In the genomic region with DNA sequence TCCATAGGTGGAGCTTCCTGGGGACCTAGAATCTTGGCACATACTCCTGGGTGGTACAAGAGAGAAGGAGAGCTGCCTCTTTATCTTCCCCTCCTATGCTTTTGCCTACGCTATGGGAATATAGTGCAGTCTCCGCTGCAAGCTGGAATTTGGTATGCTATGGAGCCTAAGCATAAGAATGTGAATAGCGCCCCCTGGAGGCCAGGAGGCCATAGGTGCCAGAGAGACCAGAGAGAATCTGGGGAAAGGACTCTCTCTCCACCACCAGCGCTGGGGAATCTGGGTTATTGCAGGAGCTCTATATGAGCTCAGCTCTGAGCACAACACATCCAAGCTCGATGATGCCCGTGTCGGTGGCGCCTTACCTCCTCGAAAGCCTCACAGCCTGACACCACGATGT, we compare ENCODE assay signal across 15 mouse cellular contexts. TPM values are rescaled to one million over a fixed set of nuclear protein-coding genes. Genes with fewer than 3 reads are reported as not detected.
DNase-seq lines count a peak whose midpoint lies in the region; ATAC-seq and TF ChIP-seq lines count a peak whose summit lies in the region.
"Had no signal": no experiment of that assay in that cellular context is flagged by ENCODE, and none has a peak within 500 bp of the region (broad histone marks: within the 10 kb centered on the region; RNA-seq: fewer than 3 reads in every experiment).

No protein-coding gene starts in this region.

- no peak overlapping the region for H3K27ac ChIP-seq in kidney, postnatal 0 days
- no peak overlapping the region for H3K27ac ChIP-seq in ES-E14 (ENCODE audit: insufficient read depth, low read depth, low read length, poor library complexity, severe bottlenecking)
- no peak overlapping the region for H3K27ac ChIP-seq in liver, embryonic 13.5 days
- H3K27ac ChIP-seq: forebrain, embryonic 12.5 days; hindbrain, embryonic 13.5 days; macrophage; neural tube, embryonic 15.5 days had no signal

- no peak overlapping the region for H3K4me3 ChIP-seq in kidney, postnatal 0 days (replicated peaks; ENCODE audit: low read depth, low read length)
- no peak overlapping the region for H3K4me3 ChIP-seq in ES-E14 (ENCODE audit: insufficient read depth in 1 of 2, low read depth in 1 of 2, low read length in 2 of 2, poor library complexity in 1 of 2, severe bottlenecking in 1 of 2)
- H3K4me3 ChIP-seq in liver, embryonic 13.5 days (replicated peaks): no peak overlapping the region
- H3K4me3 ChIP-seq: forebrain, embryonic 12.5 days; hindbrain, embryonic 13.5 days; neural tube, embryonic 15.5 days had no signal

- WGBS in kidney, postnatal 0 days: 84% methylated on average over 10 of the region's 10 CpGs
- WGBS in liver, embryonic 13.5 days (ENCODE audit: insufficient replicate concordance): 79% methylated on average over 10 of the region's 10 CpGs

- intact Hi-C loops in left cerebral cortex, postnatal 25 days (cut with DNase I): no loop called here

- H3K9me3 ChIP-seq in kidney, postnatal 0 days (replicated peaks; ENCODE audit: low read length): no peaks in the 10 kb centered on the region
- H3K9me3 ChIP-seq in ES-E14 (ENCODE audit: control insufficient read depth, insufficient read depth, low read depth, low read length): no peaks in the 10 kb centered on the region
- H3K9me3 ChIP-seq in liver, embryonic 13.5 days (replicated peaks): no peaks in the 10 kb centered on the region
- H3K9me3 ChIP-seq: forebrain, embryonic 12.5 days; hindbrain, embryonic 13.5 days; neural tube, embryonic 15.5 days had no signal

- no peak for ATAC-seq in kidney, postnatal 0 days (replicated peaks; ENCODE audit: low FRiP score, low read depth)
- peak; percentile 26 for ATAC-seq in liver, embryonic 13.5 days (ENCODE audit: low read depth)

- no peak overlapping the region for H3K9ac ChIP-seq in kidney, postnatal 0 days (ENCODE audit: low read depth, low read length)
- no peak overlapping the region for H3K9ac ChIP-seq in ES-E14 (ENCODE audit: insufficient read depth, low read depth, low read length, poor library complexity, severe bottlenecking)
- H3K9ac ChIP-seq in liver, embryonic 13.5 days: no peak overlapping the region
- H3K9ac ChIP-seq: forebrain, embryonic 12.5 days; hindbrain, embryonic 13.5 days; neural tube, embryonic 15.5 days had no signal

- H3K4me2 ChIP-seq in kidney, postnatal 0 days (ENCODE audit: low read length): no peak overlapping the region
- H3K4me2 ChIP-seq in liver, embryonic 13.5 days: no peak overlapping the region
- H3K4me2 ChIP-seq: forebrain, embryonic 12.5 days; hindbrain, embryonic 13.5 days; neural tube, embryonic 15.5 days had no signal

- H3K36me3 ChIP-seq in kidney, postnatal 0 days (ENCODE audit: insufficient read depth, low read length): peaks cover 38% of the 10 kb centered on the region
- peaks cover 2% of the 10 kb centered on the region; the same call in 1 of the 2 replicates for H3K36me3 ChIP-seq in ES-E14 (ENCODE audit: control insufficient read depth, insufficient read depth, low read length, poor library complexity, severe bottlenecking)
- H3K36me3 ChIP-seq in liver, embryonic 13.5 days: peaks cover 81% of the 10 kb centered on the region

- in situ Hi-C loops in ES-E14 (cut with MboI; ENCODE audit: low sequenced_read_pairs in 2 of 2, unreplicated experiment in 2 of 2): no loop called here

- DNase-seq in kidney, postnatal 0 days (ENCODE audit: low spot score): no peak
- DNase-seq in kidney, adult 11 months: no peak
- DNase-seq in A20 (ENCODE audit: low read depth, low spot score) (peak; percentile 20), ES-E14 (ENCODE audit: low read depth, low spot score) (peak; percentile 77)
- DNase-seq in liver, embryonic 13.5 days: no peak
- no peak for DNase-seq in ovary, postnatal 14 days (ENCODE audit: low spot score)
- no peak for DNase-seq in left cerebral cortex, postnatal 25 days (ENCODE audit: low spot score in 2 of 2)
- DNase-seq in right cerebral cortex, adult 18-20 months: no peak
- DNase-seq: cerebellum, adult 8-10 months; heart, adult 18-20 months; layer of hippocampus, adult 9-11 months had no signal

- no peaks in the 10 kb centered on the region for H3K4me1 ChIP-seq in kidney, postnatal 0 days (replicated peaks; ENCODE audit: insufficient read depth, low read length)
- peaks cover 0 to 8% of the 10 kb centered on the region in 2 experiments; a peak in 2 of 4 replicates for H3K4me1 ChIP-seq in ES-E14 (ENCODE audit: control insufficient read depth in 2 of 2, insufficient read depth in 2 of 2, low read length in 2 of 2, poor library complexity in 1 of 2)
- peaks cover 21% of the 10 kb centered on the region for H3K4me1 ChIP-seq in liver, embryonic 13.5 days (replicated peaks)

- peak; percentile 57 for TF ChIP-seq CTCF in kidney, postnatal 0 days (IDR thresholded peaks at IDR 0.05; ENCODE audit: low read depth)

- no peaks in the 10 kb centered on the region for H3K27me3 ChIP-seq in kidney, postnatal 0 days (ENCODE audit: insufficient read depth, low read length)
- no peaks in the 10 kb centered on the region for H3K27me3 ChIP-seq in liver, embryonic 13.5 days
- H3K27me3 ChIP-seq: forebrain, embryonic 12.5 days; hindbrain, embryonic 13.5 days; neural tube, embryonic 15.5 days had no signal

TF ChIP-seq in ES-E14, 5 proteins besides CTCF, POLR2A, EP300 and RAD21:
- no peak for TF ChIP-seq ZC3H11A (IDR thresholded peaks at IDR 0.05; ENCODE audit: borderline replicate concordance, low read depth, low read length)
- TF ChIP-seq CHD2 (IDR thresholded peaks at IDR 0.05; ENCODE audit: low read depth, low read length): no peak
- no peak for TF ChIP-seq ZNF384 (IDR thresholded peaks at IDR 0.05; ENCODE audit: low read depth, low read length)
- no peak for TF ChIP-seq MAFK (IDR thresholded peaks at IDR 0.05; ENCODE audit: insufficient read depth, low read depth, low read length)
- TF ChIP-seq HCFC1 (IDR thresholded peaks at IDR 0.05; ENCODE audit: borderline replicate concordance, insufficient read depth, low read length): no peak
TF ChIP-seq in ES-E14: peak in this region for 0.

RNA-seq across cellular contexts. Expression of a gene that starts 14.0 kb away (rescaled TPM):
- polyA plus RNA-seq in kidney, postnatal 0 days (2015; fragmentation: Nextera tagmentation; extraction: Ambion mirVana): 318 and 327 TPM in 2 replicates
- 58.1 and 76.4 TPM in 2 replicates for total RNA-seq in ES-E14 (2012; rRNA removed)
- polyA plus RNA-seq in liver, embryonic 13.5 days (2015; fragmentation: Nextera tagmentation; extraction: Ambion mirVana): 189 and 193 TPM in 2 replicates
- total RNA-seq in left cerebral cortex, postnatal 25 days (2021): 100 to 1,000 TPM; 146 to 165 TPM

RNA-seq across cellular contexts. Expression of a gene that starts 21.1 kb away (rescaled TPM):
- 0.23 and 0.29 TPM in 2 replicates for polyA plus RNA-seq in kidney, postnatal 0 days (2015; fragmentation: Nextera tagmentation; extraction: Ambion mirVana)
- 0.18 TPM in 1 of 2 replicates, not detected in the other for total RNA-seq in ES-E14 (2012; rRNA removed)
- 13.4 and 13.8 TPM in 2 replicates for polyA plus RNA-seq in liver, embryonic 13.5 days (2015; fragmentation: Nextera tagmentation; extraction: Ambion mirVana)
- total RNA-seq in left cerebral cortex, postnatal 25 days (2021): not detected
- polyA plus RNA-seq: macrophage had no signal

RNA-seq across cellular contexts. Expression of a gene that starts 50.8 kb away (rescaled TPM):
- 7.4 and 7.6 TPM in 2 replicates for polyA plus RNA-seq in kidney, postnatal 0 days (2015; fragmentation: Nextera tagmentation; extraction: Ambion mirVana)
- 1.4 and 1.6 TPM in 2 replicates for total RNA-seq in ES-E14 (2012; rRNA removed)
- polyA plus RNA-seq in liver, embryonic 13.5 days (2015; fragmentation: Nextera tagmentation; extraction: Ambion mirVana): 1.3 and 1.6 TPM in 2 replicates
- total RNA-seq in left cerebral cortex, postnatal 25 days (2021): 10 to 100 TPM; 33.0 to 36.5 TPM
- polyA plus RNA-seq: macrophage had no signal

Comparison
In these comparisons a context has a peak if more than half of its experiments do, and no peak if none do; other contexts are left out.
1. DNase-seq: peak in A20 (single experiment) and ES-E14 (single experiment); none in kidney, postnatal 0 days (single experiment), kidney, adult 11 months (single experiment), liver, embryonic 13.5 days (single experiment), ovary, postnatal 14 days (single experiment), left cerebral cortex, postnatal 25 days (0 of 2) and right cerebral cortex, adult 18-20 months (single experiment).
2. RNA of a gene that starts 50.8 kb away (total RNA-seq): 33.0 to 36.5 TPM in left cerebral cortex, postnatal 25 days; 1.4 to 1.6 TPM in ES-E14; every median in the first group is over 10 times any median in the second.